Mouse (Mus musculus) spleen, adult 18-20 months (tissue): Measurements from ENCODE around the gene Rbpj.

Source experiments
- DNase-seq, 2 experiments: peaks; one replicate each; pipeline ENCODE4 v3.0.0; 2022; ENCODE audit warnings: mixed read lengths in 2 of 2

Gene Rbpj

DNA sequence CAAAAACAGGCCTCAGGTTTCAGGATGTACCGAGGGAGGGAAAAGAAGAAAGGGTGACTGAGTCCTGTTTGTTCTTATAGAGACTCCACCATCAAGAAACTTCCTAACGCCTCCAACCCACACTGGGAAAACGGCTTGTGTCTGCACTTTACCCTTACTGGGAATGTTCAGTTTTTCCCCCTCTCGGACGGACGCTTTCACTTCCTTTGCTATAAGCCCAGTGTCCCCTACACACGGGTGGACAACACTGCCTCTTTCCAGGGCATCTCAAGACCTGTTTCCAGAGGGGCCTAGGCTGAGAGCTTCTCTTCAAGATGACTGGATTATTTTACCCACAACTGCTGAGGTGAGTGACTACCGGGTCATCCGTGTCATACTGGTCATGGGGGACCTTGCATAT, at the start of gene Rbpj:
Gene Rbpj, plus strand, starts transcription at position 270 of the 400 bp plus-strand sequence.
- no peak for DNase-seq

GRCm38 (mm10) chr5:53420777-53421176, 45.2 kb upstream of the Rbpj start:
- DNase-seq: no peak

DNA sequence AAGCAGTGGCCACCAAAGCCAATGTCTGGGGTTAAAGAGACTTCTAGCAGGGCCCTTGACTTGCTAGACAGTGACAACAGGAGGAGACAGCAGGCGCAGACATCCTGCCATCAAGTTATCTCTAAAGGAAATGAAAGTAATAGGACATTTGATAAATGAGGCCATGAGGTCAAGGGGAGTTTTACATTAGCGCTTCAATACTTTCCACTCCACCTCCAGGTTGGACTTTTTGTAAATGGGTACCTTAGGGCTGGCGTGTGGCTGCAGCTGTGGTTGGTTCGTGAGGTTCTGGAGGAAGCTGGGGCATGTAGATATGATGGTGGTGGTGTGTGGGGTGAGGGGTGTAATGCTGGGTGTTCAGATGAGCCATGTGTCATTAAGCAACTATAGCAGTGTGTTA, 44.7 kb upstream of the Rbpj start:
- DNase-seq: no peak

GRCm38 (mm10) chr5:53427411-53427810, 38.5 kb upstream of the Rbpj start:
- no peak for DNase-seq

GRCm38 (mm10) chr5:53429683-53430477, 36.1 kb upstream of the Rbpj start:
- DNase-seq: no peak

- no peak for DNase-seq
Observed at GRCm38 (mm10) chr5:53432451-53432850, 33.5 kb upstream of the Rbpj start.

DNA sequence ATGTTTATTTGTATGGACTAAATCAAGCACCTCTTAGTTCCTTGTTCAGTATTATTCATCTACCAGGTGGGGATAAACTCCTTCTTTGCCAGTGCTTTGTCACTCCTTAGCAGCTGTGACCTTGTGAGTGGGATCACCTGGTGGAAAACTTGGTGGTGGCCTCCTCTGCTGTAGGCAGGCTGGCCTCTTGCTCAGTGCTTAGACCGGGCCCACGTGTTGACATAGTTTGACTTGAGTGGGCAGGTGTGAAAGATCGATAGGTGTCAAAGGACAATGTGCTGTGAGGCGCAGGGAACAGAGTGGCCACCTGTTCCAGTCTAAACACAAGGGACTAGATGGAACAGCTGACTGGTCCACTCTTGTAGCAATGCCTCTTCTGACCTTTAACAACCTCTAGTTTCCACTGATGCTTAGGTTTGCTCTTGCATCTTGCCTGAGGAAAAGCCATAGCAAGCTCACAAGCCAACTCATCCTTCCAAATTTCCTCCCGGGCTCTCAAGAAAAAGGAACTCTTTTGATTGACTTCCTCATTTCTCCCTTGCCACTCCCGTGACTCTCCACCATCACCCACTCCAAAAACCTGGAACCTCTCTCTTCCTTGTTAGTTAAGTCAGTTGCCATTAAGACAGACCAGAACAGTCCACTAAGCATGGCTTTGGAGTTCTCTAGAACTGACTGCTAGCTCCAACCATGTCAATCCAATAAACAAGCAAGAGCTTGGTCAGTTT, 28.9 kb upstream of the Rbpj start:
- DNase-seq: no peak

DNA sequence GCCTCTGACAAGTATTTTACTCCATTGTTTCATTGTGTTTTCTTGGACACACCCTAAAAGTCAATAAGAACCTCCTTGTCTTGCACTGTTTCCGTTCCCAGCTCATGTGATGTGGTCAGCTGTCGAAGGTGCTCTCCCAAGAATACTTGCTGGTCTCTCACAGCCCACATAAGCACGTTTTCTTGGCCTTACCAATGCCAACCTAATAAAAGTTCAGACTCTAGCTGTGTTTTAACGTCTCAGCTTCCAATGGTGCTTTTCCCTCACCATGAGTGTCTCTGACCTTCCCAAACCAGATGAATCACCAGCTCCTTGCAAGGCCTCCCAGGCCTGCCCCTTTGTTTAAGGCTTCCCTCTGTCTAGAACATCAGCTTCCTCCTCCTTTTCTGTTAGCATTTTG, 28.2 kb upstream of the Rbpj start:
- DNase-seq: no peak

DNA sequence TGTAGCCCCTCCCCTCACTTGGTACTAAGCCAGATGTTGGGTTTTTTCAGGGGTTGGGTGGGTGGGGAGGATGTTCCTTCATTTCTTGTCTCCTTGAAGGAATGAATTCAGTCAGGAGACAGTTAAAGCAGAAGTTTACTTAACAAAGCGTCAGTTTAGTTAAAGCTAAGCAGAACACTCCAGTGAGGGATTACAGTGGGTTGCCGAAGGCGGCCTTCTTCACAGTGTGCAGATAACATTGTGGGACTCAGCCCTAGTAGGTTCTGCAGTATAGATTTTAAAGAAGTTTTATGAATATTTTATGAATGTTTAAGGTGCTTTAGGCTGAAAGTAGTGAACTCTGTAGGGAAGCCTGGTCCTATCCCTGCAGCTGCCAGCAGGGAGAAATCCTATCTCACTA, 27.7 kb upstream of the Rbpj start:
- DNase-seq: no peak

GRCm38 (mm10) chr5:53439655-53440054, 26.3 kb upstream of the Rbpj start:
- no peak for DNase-seq

- DNase-seq: no peak
Observed at GRCm38 (mm10) chr5:53444030-53444429, 21.9 kb upstream of the Rbpj start.

DNA sequence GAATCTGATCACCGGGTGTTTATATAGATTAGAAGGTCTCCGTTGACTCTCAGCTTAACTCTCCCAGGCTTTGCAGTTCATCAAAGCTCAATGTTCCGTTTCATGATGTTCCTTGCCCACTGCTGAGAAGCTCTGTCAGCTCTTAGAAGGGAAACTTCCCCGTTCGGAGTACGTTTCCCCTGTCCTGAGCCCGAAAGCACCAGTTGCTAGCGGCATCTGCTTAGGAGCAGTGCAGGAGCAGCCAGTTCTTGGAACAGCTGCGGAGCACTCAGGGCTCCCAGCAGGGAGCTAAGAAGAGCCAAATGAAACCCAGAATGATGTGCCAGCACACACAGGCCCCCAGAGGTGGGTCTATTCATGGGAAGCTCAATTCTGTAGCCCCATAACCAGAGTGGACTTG, 15.0 kb upstream of the Rbpj start:
- no peak for DNase-seq

DNA sequence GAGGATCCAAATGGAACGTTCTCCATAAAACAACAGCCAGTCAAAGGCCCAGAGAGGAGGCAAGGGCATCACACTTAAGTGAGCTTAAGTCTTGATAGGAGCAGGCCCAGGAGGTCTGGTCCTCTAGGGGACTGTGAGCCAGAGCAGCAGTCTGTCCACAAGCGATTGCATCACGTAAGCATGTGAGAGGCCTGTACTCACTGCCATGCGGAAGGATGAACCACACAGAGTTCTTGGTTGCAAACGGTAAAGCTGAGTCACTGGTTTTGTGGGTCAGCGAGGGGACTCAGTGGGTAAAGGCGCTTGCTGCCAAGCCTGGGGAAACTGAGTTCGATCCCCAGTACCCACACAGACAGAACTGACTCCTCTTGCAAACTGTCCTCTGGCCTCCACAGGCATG, 14.1 kb upstream of the Rbpj start:
- no peak for DNase-seq

- DNase-seq: no peak
Observed at GRCm38 (mm10) chr5:53452920-53453319, 13.0 kb upstream of the Rbpj start.

DNA sequence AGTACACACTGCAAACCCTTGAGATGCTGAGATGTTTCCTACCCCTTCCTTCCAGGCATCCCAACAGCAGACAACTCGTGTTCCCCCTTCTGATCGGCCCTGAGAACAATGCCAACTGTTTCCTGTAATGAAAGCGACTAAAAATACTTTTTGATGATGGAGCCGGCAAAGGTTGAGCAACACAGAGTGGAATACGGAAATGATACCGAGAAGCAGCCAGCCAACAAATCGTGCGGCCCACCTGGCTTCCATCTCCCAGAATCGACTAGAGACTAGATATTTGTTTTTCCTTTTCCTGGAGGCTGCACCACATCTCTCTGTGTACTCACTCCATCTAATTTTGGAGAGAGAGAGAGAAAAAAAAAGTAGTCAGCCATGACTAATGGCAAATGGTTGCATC, 11.2 kb upstream of the Rbpj start:
- DNase-seq: no peak

- DNase-seq: no peak
Observed at GRCm38 (mm10) chr5:53455459-53455858, 10.5 kb upstream of the Rbpj start.

DNA sequence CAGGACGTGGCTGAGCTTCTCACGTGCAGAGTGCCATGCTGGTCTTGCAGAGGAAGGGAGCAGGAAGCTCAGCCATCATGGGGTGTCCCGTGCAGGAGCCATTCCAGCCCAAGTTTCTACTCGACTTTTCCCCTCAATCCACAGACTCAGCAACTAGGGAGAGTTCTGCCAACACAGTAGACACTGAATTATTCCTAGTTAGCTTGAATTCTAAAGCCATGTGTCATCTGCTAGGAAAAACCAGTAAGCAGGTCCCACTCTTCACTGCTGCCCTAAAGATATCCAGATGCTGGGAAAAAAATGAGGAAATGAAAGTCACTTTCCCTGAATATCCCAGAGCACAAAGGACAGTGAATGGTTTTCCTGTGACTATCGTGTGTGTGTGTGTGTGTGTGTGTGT, 5.8 kb upstream of the Rbpj start:
- no peak for DNase-seq

DNA sequence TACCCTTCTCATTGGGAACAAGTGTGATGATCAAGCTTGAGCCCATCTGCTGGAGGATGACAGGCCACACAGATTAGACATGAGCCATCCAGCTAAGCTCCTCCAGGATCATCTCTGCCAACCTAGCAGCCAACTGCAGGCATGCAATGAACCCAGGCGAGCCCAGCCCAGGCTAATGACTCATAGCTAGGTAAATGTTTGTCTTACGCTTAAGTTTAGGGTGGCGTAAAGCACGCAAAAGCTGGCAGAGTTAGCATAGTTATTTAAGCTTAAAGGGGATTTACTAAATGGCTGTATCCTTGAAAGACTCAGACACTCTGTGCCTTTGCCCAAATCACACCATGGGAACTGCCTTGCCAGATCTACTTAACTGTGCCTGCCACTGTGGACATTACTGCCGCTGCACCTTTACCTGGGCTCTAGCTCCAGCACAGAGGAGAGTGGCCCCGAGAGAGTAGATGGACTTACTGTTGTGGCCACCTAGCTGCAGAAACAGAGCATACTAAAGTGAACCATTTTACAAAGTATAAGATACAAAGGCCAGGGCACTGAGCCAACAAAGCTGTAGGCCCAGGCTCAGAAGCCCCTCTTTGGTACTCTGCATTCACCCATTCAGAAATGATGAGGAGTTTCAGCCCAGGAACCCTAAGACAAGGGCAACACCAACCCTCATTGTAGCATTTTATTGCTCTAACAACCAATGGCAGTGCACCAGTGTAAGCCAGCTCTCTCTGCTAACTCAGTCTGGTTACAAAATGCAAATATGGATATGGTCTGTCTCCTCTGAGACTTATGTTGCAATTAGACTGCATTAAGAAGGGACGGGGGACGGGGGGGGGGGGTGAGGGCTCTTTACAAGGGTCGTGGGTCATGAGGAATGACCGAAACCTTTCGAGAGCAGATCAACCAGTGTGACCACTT, 2.6 kb upstream of the Rbpj start:
- DNase-seq: no peak

DNA sequence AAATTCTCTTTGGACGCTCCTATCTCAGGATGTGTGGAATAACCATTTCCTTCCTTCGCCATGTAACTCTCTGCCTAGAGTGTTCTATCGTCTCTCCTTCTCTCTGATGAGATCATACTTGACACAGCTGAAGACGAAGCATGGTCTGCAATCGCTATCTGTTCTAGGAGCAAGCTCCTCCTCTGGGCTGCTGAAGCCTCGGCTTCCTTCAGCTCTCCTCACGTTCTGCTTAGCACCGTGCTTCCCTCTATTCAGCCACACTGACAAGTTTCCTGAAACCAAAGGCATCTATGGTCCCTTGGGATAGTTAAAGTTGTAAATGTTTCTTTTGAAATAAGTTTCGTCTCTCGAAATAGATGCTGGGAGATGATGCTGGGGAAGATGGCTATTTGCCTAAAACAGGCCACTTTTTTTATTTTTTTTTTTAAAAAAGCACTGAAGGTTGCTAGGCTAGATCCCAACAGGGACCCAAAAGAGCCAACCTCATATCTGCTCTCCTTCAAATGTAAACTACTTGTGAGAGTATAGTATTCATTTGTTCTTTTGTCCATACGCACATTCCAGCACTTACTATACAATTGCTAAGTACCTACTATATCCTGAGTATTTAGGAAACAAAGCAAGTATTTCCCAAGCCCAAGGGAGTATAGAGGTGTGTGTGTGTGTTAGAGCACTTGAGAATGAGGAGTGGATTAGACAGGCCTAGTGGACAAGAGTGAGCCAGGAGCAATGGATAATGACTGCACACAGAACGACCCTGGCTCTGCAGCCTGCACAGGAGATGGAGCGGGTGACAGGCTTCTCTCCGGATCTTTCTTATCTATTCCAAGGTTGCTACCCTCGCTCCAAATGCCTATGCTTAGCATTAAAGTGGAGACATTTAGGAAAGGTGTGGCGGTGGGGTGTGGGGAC, 726 bp downstream of the Rbpj start:
- no peak for DNase-seq

DNA sequence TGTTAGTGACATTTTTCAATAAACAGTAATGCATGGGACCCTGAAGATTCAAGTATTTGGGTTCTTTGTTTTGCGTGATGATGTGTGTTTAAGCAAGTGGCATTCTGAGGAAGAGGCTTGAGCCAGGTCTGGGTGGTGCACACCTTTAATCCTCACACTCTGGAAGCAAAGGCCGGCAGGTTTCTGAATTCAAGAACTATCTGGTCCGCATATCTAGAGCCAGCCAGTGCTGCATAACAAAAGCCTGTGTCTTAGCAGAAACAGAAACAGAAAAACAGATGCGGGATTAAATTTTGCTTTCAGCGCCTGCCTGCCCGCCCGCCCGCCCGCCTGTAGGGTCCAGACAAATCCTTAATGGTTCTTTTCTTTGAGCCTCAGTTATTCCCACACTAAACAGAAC, 1.6 kb downstream of the Rbpj start:
- no peak for DNase-seq

- no peak for DNase-seq
Observed at GRCm38 (mm10) chr5:53468366-53468765, 2.4 kb downstream of the Rbpj start.

DNA sequence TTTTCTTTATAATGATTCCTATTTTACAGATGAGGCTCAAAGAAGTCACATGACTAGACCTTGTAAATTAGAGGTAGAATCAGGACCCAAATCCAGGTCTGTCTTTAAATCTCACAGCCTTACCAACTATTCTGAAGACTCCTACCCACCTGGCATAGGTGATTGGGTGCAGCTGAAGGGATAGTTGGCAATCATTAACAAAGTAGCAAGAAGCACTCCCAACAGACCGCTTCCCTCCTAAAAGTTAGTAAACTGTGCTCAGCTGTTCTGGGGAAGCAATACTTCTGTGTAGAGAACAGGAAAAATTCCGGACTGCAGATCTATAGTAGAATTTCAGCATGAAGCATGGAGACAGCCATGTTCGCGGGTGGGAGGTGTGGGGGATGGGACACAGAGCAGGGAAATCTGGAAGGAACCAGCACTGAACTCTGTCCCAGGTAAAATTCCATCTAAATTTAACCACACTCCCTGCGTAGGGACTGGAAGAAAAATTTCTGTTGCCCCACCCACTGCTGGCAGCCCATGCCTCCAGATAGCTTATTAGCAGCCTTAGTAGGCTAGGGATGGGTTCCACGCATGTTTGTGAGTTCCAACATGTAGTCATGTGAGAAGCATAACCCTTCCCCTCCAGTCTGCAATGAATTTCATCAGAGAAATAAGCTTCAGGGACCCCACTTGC, 3.3 kb downstream of the Rbpj start:
- no peak for DNase-seq
